Mouse (Mus musculus) cerebellum, adult 2 months (tissue): Measurements from ENCODE around the gene Sall2.

Experiments
- CTCF ChIP-seq: fragments of 200-500 bp; IDR thresholded peaks from 2 replicates; pipeline ENCODE4 v1.5.1; 2011; ENCODE audit warnings: low read depth, mild to moderate bottlenecking, control low read depth, low read length, moderate library complexity, borderline replicate concordance; ENCODE audit not compliant: insufficient read depth
- POLR2A ChIP-seq: fragments of 200-500 bp; IDR thresholded peaks from 2 replicates; pipeline ENCODE4 v1.6.1; 2011; ENCODE audit warnings: low read length, control low read depth, borderline replicate concordance; ENCODE audit not compliant: insufficient read depth

DNA sequence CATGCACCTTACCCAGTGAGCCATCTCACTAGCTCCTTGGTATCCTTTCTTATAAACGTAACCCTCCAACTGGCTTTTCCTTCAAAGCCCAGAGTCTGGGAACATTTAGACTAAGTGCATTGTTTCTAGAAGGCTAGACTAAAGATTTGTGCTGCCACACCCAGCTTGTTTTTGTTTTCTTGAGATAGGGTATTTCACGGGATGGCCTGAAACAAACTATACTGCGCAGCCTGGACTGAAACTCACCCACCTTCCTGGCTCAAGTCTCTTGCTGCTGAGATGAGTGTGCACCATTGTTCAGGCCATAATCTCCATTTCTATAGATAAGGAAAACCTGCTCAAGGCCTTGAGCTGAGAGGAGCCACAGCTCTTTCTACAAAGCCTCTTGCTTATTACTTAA lies 44.4 kb downstream of the Sall2 start:
- no peak for TF ChIP-seq CTCF
- no peak for TF ChIP-seq POLR2A
